Mouse (Mus musculus) stomach, embryonic 15.5 days (tissue): ENCODE results near the gene Ptgfrn. TPM values are rescaled to one million over a fixed set of nuclear protein-coding genes. Genes with fewer than 3 reads are reported as not detected.
A peak's percentile ranks its signal among the peaks of the same experiment; 100 is the strongest.

ENCODE experiments used
- ATAC-seq: fragments of 200-750 bp; cut with Nextera tagmentation; 2 replicates; pipeline ENCODE4 v1.8.0; 2017; ENCODE audit warnings: low read depth, moderate number of reproducible peaks, moderate TSS enrichment; ENCODE audit not compliant: insufficient read depth, low FRiP score
- H3K27ac ChIP-seq: fragments of 300-500 bp; sonication (generic); 2 replicates; pipeline ENCODE4 v1.5.1; 2015; ENCODE audit warnings: mild to moderate bottlenecking, inconsistent platforms
- H3K27me3 ChIP-seq: fragments of 300-500 bp; sonication (generic); replicated peaks from 2 replicates; pipeline ENCODE4 v1.6.1; 2015; ENCODE audit warnings: inconsistent platforms
- H3K36me3 ChIP-seq: fragments of 300-500 bp; sonication (generic); 2 replicates; pipeline ENCODE4 v1.6.1; 2015; ENCODE audit warnings: inconsistent platforms
- H3K4me1 ChIP-seq: fragments of 300-500 bp; sonication (generic); 2 replicates; pipeline ENCODE4 v1.6.1; 2015; ENCODE audit warnings: inconsistent platforms
- H3K4me2 ChIP-seq: fragments of 300-500 bp; sonication (generic); 2 replicates; pipeline ENCODE4 v1.6.1; 2015; ENCODE audit warnings: mild to moderate bottlenecking, inconsistent platforms
- H3K4me3 ChIP-seq: fragments of 300-500 bp; sonication (generic); replicated peaks from 2 replicates; pipeline ENCODE4 v1.5.1; 2015; ENCODE audit warnings: inconsistent platforms
- H3K9ac ChIP-seq: fragments of 300-500 bp; sonication (generic); 2 replicates; pipeline ENCODE4 v1.6.1; 2015; ENCODE audit warnings: inconsistent platforms
- H3K9me3 ChIP-seq: fragments of 300-500 bp; sonication (generic); 2 replicates; pipeline ENCODE4 v1.6.1; 2016; ENCODE audit warnings: inconsistent platforms
- WGBS: fragments of 180-500 bp; shearing (Covaris S2); methylation state at CpG from one replicate; pipeline ENCODE4 v1.1.7; 2015; 5-methylcytosine and 5-hydroxymethylcytosine counted together
- polyA plus RNA-seq: library from polyadenylated mRNA; unstranded; fragments of >200 nt; fragmentation: Nextera tagmentation; extraction: Ambion mirVana; gene quantifications from 2 replicates; pipeline ENCODE4 v1.2.1, GENCODE M21; 2015

Gene Ptgfrn
- polyA plus RNA-seq, 1 experiment from 2014 or later, result 6.0 TPM

DNA sequence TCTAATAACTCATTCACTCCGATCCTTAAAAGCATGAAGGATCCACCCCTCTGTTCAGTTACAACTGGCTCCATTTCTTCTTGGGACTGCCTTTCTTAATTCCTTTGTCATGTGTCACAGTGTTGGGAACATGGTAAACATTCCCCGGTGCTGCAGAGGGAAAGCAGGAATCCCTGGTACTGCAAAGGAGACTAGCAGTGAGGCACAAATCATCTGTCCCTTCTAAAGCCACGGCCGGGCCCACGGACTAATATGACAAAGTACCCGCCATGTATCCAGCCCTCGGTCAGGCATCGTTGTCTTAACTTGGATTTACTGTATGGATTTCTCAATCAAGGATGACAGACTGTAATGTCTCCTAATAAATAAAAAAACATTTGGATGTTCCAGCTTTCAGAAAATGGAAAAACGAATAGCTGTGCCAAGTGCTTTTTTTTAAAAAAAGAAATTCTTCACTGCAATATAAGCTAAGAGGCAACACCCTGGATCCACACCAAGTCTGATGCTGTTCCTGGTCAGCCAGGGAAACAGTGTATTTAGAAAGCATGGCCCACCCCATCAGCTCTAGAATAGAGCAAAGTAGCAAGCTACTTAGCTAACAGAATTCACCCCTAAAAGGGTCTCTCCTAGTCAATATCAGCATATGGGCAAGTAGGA, 10.2 kb downstream of the Ptgfrn start:
- Histone ChIP-seq H3K36me3 (no peaks in the 10 kb centered on the region), H3K27me3 (no peaks in the 10 kb centered on the region), H3K27ac (peak overlapping the region; percentile 46; the same call in 1 of the 2 replicates), H3K9me3 (no peaks in the 10 kb centered on the region), H3K4me1 (peaks cover 24% of the 10 kb centered on the region), H3K9ac (no peak overlapping the region), H3K4me2 (no peak overlapping the region), H3K4me3 (no peak overlapping the region)
- 37% methylated on average over 9 of the region's 9 CpGs for WGBS
- ATAC-seq, result no peak; the same call in 1 of the 2 replicates

DNA sequence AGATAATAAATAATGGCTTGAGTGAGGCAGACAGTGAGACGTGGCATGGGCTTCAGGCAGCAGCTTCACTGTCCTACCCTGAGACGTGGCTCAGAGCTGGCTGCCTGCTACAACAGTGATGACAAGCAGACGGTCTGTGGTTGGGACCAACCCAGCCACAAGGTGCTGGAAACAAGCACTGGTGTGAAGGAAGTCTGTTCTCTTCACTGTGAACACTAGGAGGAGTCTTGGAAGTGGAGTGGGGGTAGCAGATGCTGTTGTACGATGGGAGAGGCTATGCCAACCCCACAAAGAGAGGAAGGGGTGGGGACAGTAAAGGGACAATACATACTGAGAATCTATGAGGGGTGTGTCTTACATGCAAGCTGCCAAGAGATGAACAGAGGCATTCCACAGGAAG, 12.0 kb downstream of the Ptgfrn start:
- no peak overlapping the region for H3K9ac ChIP-seq
- no peak for ATAC-seq
- H3K4me3 ChIP-seq, result no peak overlapping the region
- H3K4me2 ChIP-seq, result no peak overlapping the region
- H3K27ac ChIP-seq, result no peak overlapping the region
- WGBS, result 62% methylated on average over 4 of the region's 4 CpGs
- H3K27me3 ChIP-seq, result no peaks in the 10 kb centered on the region
- peaks cover 18% of the 10 kb centered on the region for H3K4me1 ChIP-seq
- H3K36me3 ChIP-seq, result no peaks in the 10 kb centered on the region
- H3K9me3 ChIP-seq, result no peaks in the 10 kb centered on the region

DNA sequence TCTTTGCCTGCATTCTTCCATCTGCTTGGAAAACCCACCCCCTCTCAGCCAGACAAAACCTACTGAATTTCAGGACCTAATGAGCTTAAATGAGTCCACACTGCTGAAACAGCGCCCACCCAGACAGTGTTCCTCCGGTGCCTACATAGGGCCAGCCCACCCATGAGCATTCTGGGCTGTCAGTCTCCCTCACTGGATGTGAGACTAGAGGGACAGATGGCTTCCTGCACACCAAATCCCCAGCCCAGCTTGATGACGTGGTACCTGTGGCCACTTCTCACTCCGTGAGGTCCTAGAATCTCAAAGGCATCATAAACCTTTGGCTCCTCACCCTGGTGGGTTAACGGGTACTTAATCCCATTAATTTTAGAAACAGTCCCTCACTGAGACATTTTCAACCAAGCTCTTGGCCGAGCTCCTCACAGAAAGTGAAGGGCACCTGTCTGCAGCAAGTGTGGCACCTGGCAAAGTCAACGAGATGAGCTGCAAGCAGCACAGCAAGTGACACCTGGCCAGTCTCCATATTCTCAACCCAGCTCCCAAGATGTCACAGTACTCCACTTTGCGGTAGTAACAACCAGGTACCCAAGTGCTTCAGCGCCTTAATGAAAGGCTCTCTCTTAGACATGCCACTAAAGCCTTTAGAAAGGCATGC, 12.8 kb downstream of the Ptgfrn start:
- Histone ChIP-seq H3K9me3 (no peaks in the 10 kb centered on the region), H3K27me3 (no peaks in the 10 kb centered on the region), H3K4me3 (no peak overlapping the region), H3K4me1 (peaks cover 18% of the 10 kb centered on the region), H3K9ac (no peak overlapping the region), H3K27ac (no peak overlapping the region), H3K4me2 (no peak overlapping the region), H3K36me3 (no peaks in the 10 kb centered on the region)
- ATAC-seq, result no peak
- 76% methylated on average over 9 of the region's 9 CpGs for WGBS

DNA sequence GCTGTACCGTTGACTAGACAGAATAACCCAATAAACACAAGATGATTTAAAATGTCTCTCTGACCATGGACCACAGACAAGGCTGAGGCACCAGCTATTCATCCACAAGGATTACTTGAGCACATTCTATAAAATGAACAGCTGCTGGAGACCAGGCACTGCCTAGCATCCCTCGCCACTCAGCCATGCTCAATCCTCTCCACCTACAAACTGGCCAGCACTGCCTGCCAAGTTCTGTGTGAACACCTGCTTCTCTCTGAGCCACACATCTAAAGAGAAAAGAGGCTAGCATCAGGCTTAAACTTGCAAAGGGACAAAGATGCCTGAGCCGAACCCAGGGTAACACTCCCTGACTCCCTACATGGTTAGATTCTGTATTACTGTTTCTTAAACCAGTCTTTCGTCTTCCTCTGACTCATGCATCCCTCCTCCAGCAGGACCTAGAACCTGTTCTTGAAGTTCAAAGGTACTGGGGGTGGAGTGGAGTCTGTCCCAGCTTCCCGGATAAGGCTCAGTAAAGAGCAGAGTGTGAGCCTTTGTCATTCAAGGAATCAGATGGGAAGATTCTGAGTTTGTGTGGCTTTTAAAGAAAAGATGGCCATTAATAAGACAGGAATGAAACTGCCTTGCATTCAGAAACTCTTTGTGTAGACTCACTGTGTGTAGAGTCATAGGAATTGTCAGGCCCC, 14.2 kb downstream of the Ptgfrn start:
- ATAC-seq, result no peak
- no peaks in the 10 kb centered on the region for H3K9me3 ChIP-seq
- H3K4me3 ChIP-seq, result no peak overlapping the region
- no peaks in the 10 kb centered on the region for H3K36me3 ChIP-seq
- no peak overlapping the region for H3K9ac ChIP-seq
- 70% methylated on average over 5 of the region's 5 CpGs for WGBS
- peak overlapping the region; percentile 24; the same call in 1 of the 2 replicates for H3K27ac ChIP-seq
- H3K4me1 ChIP-seq, result peaks cover 18% of the 10 kb centered on the region
- no peaks in the 10 kb centered on the region for H3K27me3 ChIP-seq
- no peak overlapping the region for H3K4me2 ChIP-seq

DNA sequence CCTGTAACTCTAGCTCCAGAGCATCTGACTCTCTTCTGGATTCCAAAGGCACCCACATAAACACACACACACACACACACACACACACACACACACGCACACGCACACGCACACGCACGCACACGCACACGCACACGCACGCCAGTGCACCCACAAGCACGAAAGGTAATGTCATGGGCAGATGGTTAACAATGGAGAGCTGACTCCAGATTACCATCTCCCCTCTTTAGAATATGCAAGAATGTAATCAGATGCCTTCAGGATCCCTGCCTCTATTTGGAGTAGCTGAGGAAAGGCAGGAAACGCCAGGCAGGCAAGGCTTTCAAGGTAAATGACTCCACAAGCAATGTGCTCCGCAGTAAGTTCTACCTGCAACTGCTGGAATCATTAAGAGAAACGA, 17.9 kb downstream of the Ptgfrn start:
- Histone ChIP-seq H3K9me3 (no peaks in the 10 kb centered on the region), H3K4me1 (no peaks in the 10 kb centered on the region), H3K4me2 (no peak overlapping the region), H3K27me3 (no peaks in the 10 kb centered on the region), H3K4me3 (no peak overlapping the region), H3K27ac (no peak overlapping the region), H3K9ac (no peak overlapping the region), H3K36me3 (no peaks in the 10 kb centered on the region)
- 80% methylated on average over 13 of the region's 13 CpGs for WGBS
- no peak for ATAC-seq

DNA sequence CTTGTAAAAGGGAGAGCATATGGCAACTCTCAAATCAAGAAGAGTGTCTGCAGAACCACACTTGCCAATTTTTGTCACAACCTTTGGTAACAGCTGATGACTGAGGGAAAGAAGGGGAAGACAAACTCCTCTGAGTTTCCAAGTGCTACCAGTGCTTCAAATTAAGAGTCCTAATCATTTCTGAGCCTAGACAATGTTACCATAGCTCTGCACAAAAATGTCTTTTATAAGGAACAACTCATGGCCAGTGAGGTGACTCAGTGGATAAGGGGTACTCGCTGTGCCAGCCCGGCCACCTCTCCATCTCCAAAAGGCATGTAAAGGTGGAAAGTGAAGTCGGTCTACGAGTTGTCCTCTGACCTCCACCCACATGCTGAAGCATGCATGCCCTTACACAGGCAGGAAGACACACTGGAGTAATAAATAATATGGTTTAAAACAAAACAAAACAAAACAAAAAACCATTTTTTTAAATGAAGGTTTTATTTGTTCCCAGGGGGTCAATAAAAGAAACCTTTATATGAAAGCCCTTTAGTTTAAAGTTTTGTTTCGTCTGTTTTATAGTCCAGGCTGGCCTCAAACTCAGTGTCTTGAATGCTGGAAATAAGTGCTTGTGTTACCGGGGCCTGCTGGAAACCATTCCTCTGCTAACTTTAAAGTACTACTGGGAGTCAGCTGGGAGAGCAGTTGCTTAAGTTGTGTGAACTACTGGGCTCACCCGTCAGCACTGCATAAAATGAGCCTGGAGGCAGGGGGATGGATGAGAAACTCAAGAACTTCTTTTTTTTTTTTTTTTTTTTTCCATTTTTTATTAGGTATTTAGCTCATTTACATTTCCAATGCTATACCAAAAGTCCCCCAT, 23.3 kb downstream of the Ptgfrn start:
- Histone ChIP-seq H3K4me1 (peaks cover 4% of the 10 kb centered on the region; the same call in 1 of the 2 replicates), H3K9ac (no peak overlapping the region), H3K4me2 (no peak overlapping the region), H3K36me3 (no peaks in the 10 kb centered on the region), H3K4me3 (no peak overlapping the region), H3K27ac (no peak overlapping the region), H3K27me3 (no peaks in the 10 kb centered on the region), H3K9me3 (no peaks in the 10 kb centered on the region)
- ATAC-seq, result no peak
- WGBS, result 74% methylated on average over 7 of the region's 7 CpGs

DNA sequence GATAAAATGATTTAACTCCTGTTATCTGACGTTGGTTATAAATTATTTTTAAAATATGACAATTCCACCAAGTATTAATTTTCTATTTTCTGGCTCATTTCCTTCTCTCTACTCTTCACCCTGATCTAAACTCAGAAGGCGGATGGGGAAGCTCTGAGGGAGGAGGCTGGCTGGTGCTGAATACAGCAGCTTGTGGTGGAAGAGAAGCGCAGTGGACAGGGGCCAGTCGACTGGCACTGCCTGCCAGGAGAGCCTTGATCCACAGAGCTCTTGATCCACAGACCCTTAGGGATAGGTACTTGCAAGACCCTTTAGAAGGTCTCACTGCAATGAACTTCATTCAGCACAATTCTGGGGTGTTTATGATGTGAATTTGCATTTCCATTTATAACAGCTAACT, 29.2 kb downstream of the Ptgfrn start:
- 85% methylated on average over 4 of the region's 4 CpGs for WGBS
- no peak overlapping the region for H3K4me3 ChIP-seq

DNA sequence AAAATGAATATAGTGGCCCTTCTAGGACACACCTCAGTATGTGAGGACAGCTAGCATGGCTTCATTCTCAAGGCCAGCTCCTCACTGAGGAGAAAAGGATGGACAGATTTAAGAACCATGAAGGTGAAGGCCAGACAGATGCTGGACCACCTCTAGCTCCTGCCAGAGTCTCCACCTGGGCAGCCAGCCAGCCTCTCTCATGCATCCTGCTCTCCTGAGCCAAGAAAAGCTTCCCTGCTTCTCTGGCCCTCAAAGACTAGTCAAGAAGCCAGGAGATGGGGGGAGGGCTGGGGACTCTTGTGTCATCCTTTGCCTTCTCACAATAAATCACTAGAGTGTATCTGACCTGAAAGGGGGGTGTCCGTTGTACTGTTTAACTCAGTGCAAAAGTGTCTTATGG, 31.7 kb downstream of the Ptgfrn start:
- H3K4me3 ChIP-seq, result no peak overlapping the region
- H3K36me3 ChIP-seq, result peaks cover 7% of the 10 kb centered on the region; the same call in 1 of the 2 replicates
- H3K9me3 ChIP-seq, result no peaks in the 10 kb centered on the region
- peaks cover 10% of the 10 kb centered on the region; the same call in 1 of the 2 replicates for H3K4me1 ChIP-seq
- ATAC-seq, result no peak
- H3K9ac ChIP-seq, result no peak overlapping the region
- 71% methylated on average over 1 of the region's 1 CpGs for WGBS
- H3K27me3 ChIP-seq, result no peaks in the 10 kb centered on the region
- no peak overlapping the region for H3K4me2 ChIP-seq
- no peak overlapping the region for H3K27ac ChIP-seq

More for the DNA sequence above, 29.2 kb downstream of the Ptgfrn start:
- no peak overlapping the region for H3K27ac ChIP-seq
- 0 out of 2 replicates have a peak, but pooled peaks cover 2% of the 10 kb centered on the region for H3K36me3 ChIP-seq
- ATAC-seq, result no peak
- H3K9ac ChIP-seq, result no peak overlapping the region
- H3K4me1 ChIP-seq, result peaks cover 5% of the 10 kb centered on the region; the same call in 1 of the 2 replicates
- H3K4me2 ChIP-seq, result no peak overlapping the region
- no peaks in the 10 kb centered on the region for H3K27me3 ChIP-seq
- no peaks in the 10 kb centered on the region for H3K9me3 ChIP-seq

DNA sequence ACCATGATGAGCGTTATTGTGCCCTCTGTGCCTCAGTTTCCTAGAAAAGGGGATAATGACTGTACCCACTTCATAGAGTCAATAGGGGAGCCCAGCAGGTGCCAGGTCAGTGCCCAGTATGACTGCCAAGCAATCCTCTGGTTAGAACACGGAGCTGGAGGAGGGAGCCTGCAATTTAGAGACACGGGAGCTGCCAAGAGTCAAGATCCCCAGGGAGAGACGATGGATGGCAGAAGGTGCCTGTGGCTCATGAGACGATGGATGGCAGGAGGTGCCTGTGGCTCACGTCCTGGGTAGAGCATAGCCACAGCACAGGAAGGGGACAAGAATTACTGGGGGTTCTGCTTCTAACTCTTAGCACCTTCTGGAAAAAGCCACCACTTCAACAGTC, 32.4 kb downstream of the Ptgfrn start:
- ATAC-seq, result no peak
- H3K4me2 ChIP-seq, result no peak overlapping the region
- no peak overlapping the region for H3K9ac ChIP-seq
- H3K9me3 ChIP-seq, result no peaks in the 10 kb centered on the region
- peaks cover 9% of the 10 kb centered on the region; the same call in 1 of the 2 replicates for H3K36me3 ChIP-seq
- WGBS, result 77% methylated on average over 6 of the region's 6 CpGs
- peaks cover 12% of the 10 kb centered on the region; the same call in 1 of the 2 replicates for H3K4me1 ChIP-seq
- no peak overlapping the region for H3K27ac ChIP-seq
- H3K4me3 ChIP-seq, result no peak overlapping the region
- H3K27me3 ChIP-seq, result no peaks in the 10 kb centered on the region

DNA sequence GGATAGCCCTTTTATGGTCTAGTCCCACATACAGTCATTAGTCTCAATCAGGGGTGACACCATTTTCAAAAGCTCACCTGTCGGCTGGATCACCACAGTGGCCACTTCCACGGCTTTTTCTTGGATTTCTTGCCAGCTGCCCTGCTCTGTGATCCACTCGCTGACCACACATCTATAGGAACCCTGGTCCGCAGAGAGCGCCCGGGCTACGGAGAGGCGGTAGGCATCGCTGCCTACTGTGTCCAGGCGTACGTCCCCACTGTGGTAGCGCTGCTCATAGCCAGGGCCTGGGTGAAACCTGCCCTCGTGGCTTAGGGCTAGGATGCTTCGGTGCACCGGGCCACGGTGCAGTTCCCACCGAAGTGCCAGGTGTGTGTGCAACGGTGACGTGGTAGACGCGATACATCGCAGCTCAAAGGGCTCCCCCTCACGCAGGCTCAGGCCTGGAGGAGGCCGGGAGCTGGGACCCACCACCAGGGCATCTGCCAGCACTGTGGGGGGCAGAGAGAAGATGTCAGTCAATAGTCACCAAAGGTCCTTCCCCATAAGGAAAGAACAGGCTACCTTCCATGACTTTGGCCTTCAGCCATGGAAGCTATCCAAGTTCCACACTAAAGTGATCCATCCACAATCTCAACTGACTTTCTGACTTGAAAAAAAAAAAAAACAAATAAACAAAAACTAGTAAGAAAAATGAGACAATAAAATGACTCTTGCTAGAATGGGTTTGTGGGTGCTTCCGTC, 32.9 kb downstream of the Ptgfrn start:
- WGBS, result 96% methylated on average over 25 of the region's 25 CpGs
- Histone ChIP-seq H3K27me3 (no peaks in the 10 kb centered on the region), H3K4me2 (no peak overlapping the region), H3K27ac (no peak overlapping the region), H3K4me3 (no peak overlapping the region), H3K9me3 (no peaks in the 10 kb centered on the region), H3K36me3 (peaks cover 12% of the 10 kb centered on the region; the same call in 1 of the 2 replicates), H3K9ac (no peak overlapping the region), H3K4me1 (peaks cover 15% of the 10 kb centered on the region; the same call in 1 of the 2 replicates)
- ATAC-seq, result no peak

DNA sequence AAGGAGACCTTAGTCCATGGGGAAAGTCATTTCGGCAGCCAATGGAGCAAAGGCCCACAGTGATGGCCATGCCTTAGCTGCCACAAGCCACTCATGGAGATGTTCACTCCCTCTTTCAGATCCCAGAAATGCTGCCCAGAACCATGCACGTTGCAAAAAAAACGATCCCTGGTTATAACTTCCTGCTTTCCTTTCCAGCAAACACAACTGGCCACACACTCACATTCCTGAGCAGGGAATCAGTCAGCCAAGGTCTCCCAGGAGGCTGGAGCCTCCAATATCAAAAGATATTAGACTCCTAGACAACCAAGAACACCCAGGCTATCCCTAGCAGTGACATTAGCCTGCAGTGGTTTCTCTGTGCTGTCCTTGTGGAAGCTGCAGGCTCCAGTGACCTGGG, 34.2 kb downstream of the Ptgfrn start:
- H3K4me2 ChIP-seq, result no peak overlapping the region
- no peaks in the 10 kb centered on the region for H3K9me3 ChIP-seq
- no peak overlapping the region for H3K27ac ChIP-seq
- 47% methylated on average over 3 of the region's 3 CpGs for WGBS
- peaks cover 12% of the 10 kb centered on the region; the same call in 1 of the 2 replicates for H3K36me3 ChIP-seq
- ATAC-seq, result no peak
- no peaks in the 10 kb centered on the region for H3K27me3 ChIP-seq
- peaks cover 19% of the 10 kb centered on the region; the same call in 1 of the 2 replicates for H3K4me1 ChIP-seq
- no peak overlapping the region for H3K4me3 ChIP-seq
- H3K9ac ChIP-seq, result no peak overlapping the region
